In genomic region chr11:114281041-114281695, GRCm38 (mm10) we compare ENCODE assay signal across 25 mouse cellular contexts.
DNase-seq lines count a peak whose midpoint lies in the region; ATAC-seq and TF ChIP-seq lines count a peak whose summit lies in the region.
"Had no signal": no experiment of that assay in that cellular context is flagged by ENCODE, and none has a peak within 500 bp of the region (broad histone marks: within the 10 kb centered on the region; RNA-seq: fewer than 3 reads in every experiment).

No protein-coding gene starts in this region.

- no peak overlapping the region for H3K4me2 ChIP-seq in forebrain, postnatal 0 days (ENCODE audit: low read depth)
- H3K4me2 ChIP-seq: forebrain, embryonic 13.5 days; heart, embryonic 12.5 days; heart, embryonic 15.5 days; hindbrain, embryonic 13.5 days had no signal

- ATAC-seq in forebrain, postnatal 0 days: no peak
- ATAC-seq: forebrain, embryonic 13.5 days; forebrain, embryonic 16.5 days; hindbrain, embryonic 16.5 days had no signal

- H3K27me3 ChIP-seq in kidney, adult 2 months (replicated peaks; ENCODE audit: control insufficient read depth, insufficient read depth, low read length): no peaks in the 10 kb centered on the region
- no peaks in the 10 kb centered on the region for H3K27me3 ChIP-seq in testis, adult 2 months (ENCODE audit: control insufficient read depth, insufficient read depth, low read length)
- no peaks in the 10 kb centered on the region for H3K27me3 ChIP-seq in forebrain, postnatal 0 days (ENCODE audit: insufficient read depth, low read length)
- H3K27me3 ChIP-seq: forebrain, embryonic 13.5 days; hindbrain, embryonic 13.5 days had no signal

- peak; percentile 2 for DNase-seq in kidney, adult 2 months
- no peak for DNase-seq in kidney, postnatal 4 days
- no peak for DNase-seq in testis, postnatal 10 days (ENCODE audit: low spot score)
- DNase-seq in ZHBTc4 (ENCODE audit: low read depth, low spot score): peak; percentile 71
- no peak for DNase-seq in frontal cortex, postnatal 36 days (ENCODE audit: low spot score in 2 of 2)
- no peak for DNase-seq in forebrain, postnatal 0 days
- DNase-seq: adrenal gland, adult 2 months; adrenal gland, postnatal 14 days; B cell, adult 2 months; cerebellum, adult 11 months; cerebellum, adult 2 months; cerebellum, postnatal 14 days; gastrocnemius, postnatal 25 days; heart, adult 18-20 months; heart, postnatal 10 days; heart, postnatal 36 days had no signal

- no peak overlapping the region for H3K4me3 ChIP-seq in kidney, adult 2 months (ENCODE audit: insufficient read depth, low read depth, low read length)
- H3K4me3 ChIP-seq in testis, adult 2 months (ENCODE audit: control insufficient read depth, low read depth, low read length): peak overlapping the region; percentile 37
- no peak overlapping the region for H3K4me3 ChIP-seq in forebrain, postnatal 0 days (ENCODE audit: low read depth, low read length)
- H3K4me3 ChIP-seq: forebrain, embryonic 10.5 days; forebrain, embryonic 13.5 days; heart, embryonic 12.5 days; heart, embryonic 15.5 days; hindbrain, embryonic 10.5 days; hindbrain, embryonic 13.5 days had no signal

- TF ChIP-seq POLR2A in kidney, adult 2 months (IDR thresholded peaks at IDR 0.05; ENCODE audit: low read depth, low read length): no peak
- no peak for TF ChIP-seq POLR2A in testis, adult 2 months (IDR thresholded peaks at IDR 0.05; ENCODE audit: control insufficient read depth, low read depth, low read length)

- WGBS in kidney, adult 2 months: 51% methylated on average over 14 of the region's 14 CpGs
- 83% methylated on average over 14 of the region's 14 CpGs for WGBS in forebrain, postnatal 0 days

- no peaks in the 10 kb centered on the region for H3K4me1 ChIP-seq in kidney, adult 2 months (ENCODE audit: control insufficient read depth, insufficient read depth, low read length)
- H3K4me1 ChIP-seq in testis, adult 2 months (ENCODE audit: control insufficient read depth, insufficient read depth, low read length): peaks cover 21% of the 10 kb centered on the region
- H3K4me1 ChIP-seq in forebrain, postnatal 0 days (ENCODE audit: insufficient read depth): no peaks in the 10 kb centered on the region

- no peak overlapping the region for H3K9ac ChIP-seq in forebrain, postnatal 0 days
- H3K9ac ChIP-seq: forebrain, embryonic 13.5 days; heart, embryonic 12.5 days; heart, embryonic 15.5 days; hindbrain, embryonic 13.5 days had no signal

- no peaks in the 10 kb centered on the region for H3K36me3 ChIP-seq in kidney, adult 2 months (ENCODE audit: control insufficient read depth, insufficient read depth, low read length)
- H3K36me3 ChIP-seq in testis, adult 2 months (ENCODE audit: control insufficient read depth, insufficient read depth, low read length): no peaks in the 10 kb centered on the region
- no peaks in the 10 kb centered on the region for H3K36me3 ChIP-seq in forebrain, postnatal 0 days (ENCODE audit: insufficient read depth)
- H3K36me3 ChIP-seq: forebrain, embryonic 10.5 days; heart, embryonic 12.5 days; heart, embryonic 15.5 days; hindbrain, embryonic 10.5 days; hindbrain, embryonic 13.5 days had no signal

- H3K9me3 ChIP-seq in forebrain, postnatal 0 days (ENCODE audit: low read length): no peaks in the 10 kb centered on the region
- H3K9me3 ChIP-seq: forebrain, embryonic 10.5 days; forebrain, embryonic 13.5 days; heart, embryonic 12.5 days; heart, embryonic 15.5 days; hindbrain, embryonic 10.5 days; hindbrain, embryonic 13.5 days had no signal

- no peak for TF ChIP-seq CTCF in kidney, adult 2 months (conservative IDR thresholded peaks at IDR 0.05; ENCODE audit: insufficient read depth, insufficient read length, low read depth, low read length)
- TF ChIP-seq CTCF in testis, adult 2 months (IDR thresholded peaks at IDR 0.05; ENCODE audit: control insufficient read depth, insufficient read depth, insufficient replicate concordance, low read depth, low read length): no peak
- no peak for TF ChIP-seq CTCF in forebrain, postnatal 0 days (IDR thresholded peaks at IDR 0.05; ENCODE audit: low read depth)

- H3K27ac ChIP-seq in kidney, adult 2 months (ENCODE audit: insufficient read depth, low read depth, low read length): no peak overlapping the region
- no peak overlapping the region for H3K27ac ChIP-seq in testis, adult 2 months (ENCODE audit: control insufficient read depth, insufficient read depth, low read depth, low read length)
- H3K27ac ChIP-seq in forebrain, postnatal 0 days (ENCODE audit: low read depth, low read length): no peak overlapping the region
- H3K27ac ChIP-seq: forebrain, embryonic 10.5 days; forebrain, embryonic 13.5 days; heart, embryonic 15.5 days; hindbrain, embryonic 13.5 days had no signal

Comparison
In these comparisons a context has a peak if more than half of its experiments do, and no peak if none do; other contexts are left out.
1. DNase-seq: peak in kidney, adult 2 months (single experiment) and ZHBTc4 (single experiment); none in kidney, postnatal 4 days (0 of 2), testis, postnatal 10 days (single experiment), frontal cortex, postnatal 36 days (0 of 2) and forebrain, postnatal 0 days (single experiment).